Mouse (Mus musculus) heart, adult 2 months (tissue): ENCODE measurements around the gene Tfb2m.

Experiments used
- CTCF ChIP-seq: fragments of 200-600 bp; IDR thresholded peaks from 2 replicates; pipeline ENCODE4 v1.8.1; 2022; ENCODE audit warnings: antibody characterized with exemption, mild to moderate bottlenecking, moderate library complexity
- EP300 ChIP-seq: fragments of 200-500 bp; IDR thresholded peaks from 2 replicates; pipeline ENCODE4 v1.6.1; 2011; ENCODE audit warnings: low read depth, low read length, control low read depth; ENCODE audit not compliant: insufficient read depth
- POLR2A ChIP-seq: fragments of 200-500 bp; IDR thresholded peaks from 2 replicates; pipeline ENCODE4 v1.6.1; 2011; ENCODE audit warnings: mild to moderate bottlenecking, low read depth, low read length, control low read depth; ENCODE audit not compliant: insufficient read depth

DNA sequence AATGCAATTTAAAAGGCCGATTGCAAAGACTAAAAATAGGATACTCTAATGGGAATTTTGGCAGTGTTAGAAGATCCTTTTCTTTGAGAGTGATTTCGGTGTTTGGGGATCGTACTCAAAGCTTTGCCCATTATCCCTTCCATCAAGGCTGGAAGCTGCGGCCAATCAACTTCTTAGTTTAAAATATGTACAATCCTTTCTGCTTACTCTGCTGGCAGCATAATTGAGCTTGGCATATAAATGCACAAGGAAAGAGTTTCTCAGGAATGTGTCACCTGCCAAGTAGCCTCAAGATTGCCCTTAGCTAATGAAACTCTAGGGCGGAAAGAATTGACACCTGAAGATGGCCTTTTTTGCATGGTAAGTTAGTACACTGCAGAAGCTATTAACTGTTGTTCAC is 1.1 kb upstream of the Tfb2m start:
- TF ChIP-seq CTCF (no peak), EP300 (no peak), POLR2A (no peak)
